Mouse (Mus musculus): ENCODE results near the gene Tcea2. TPM values are rescaled to one million over a fixed set of nuclear protein-coding genes. Genes with fewer than 3 reads are reported as not detected.
A peak's percentile ranks its signal among the peaks of the same experiment; 100 is the strongest.

The Tcea2 gene
- polyA plus RNA-seq, 1 experiment from 2014 or later: 13.5 TPM

DNA sequence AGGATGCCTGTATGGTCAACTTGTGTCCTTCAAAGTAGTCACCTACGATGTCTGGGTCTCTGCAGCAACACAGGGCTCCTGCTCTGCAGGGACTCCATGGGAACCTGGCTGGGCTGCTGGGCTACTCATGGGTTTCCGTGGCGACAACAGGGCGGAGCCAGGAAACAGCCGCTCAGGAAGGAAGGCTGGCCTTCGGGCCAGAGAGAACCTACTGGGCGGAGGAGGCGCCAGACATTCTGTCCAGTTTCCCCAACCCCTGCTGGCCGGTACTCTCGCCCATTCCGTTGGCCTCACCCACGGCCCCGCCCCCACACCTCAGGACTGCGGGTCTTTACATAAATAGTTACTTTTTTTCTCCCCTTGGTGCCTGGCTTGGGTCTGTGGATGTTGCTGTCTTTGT lies 4.7 kb upstream of the Tcea2 start:
- peaks cover 39% of the 10 kb centered on the region for H3K27me3 ChIP-seq
- H3K9me3 ChIP-seq (replicated peaks): no peaks in the 10 kb centered on the region
- H3K27ac ChIP-seq: peak overlapping the region; percentile 76
- WGBS: 2% methylated on average over 14 of the region's 14 CpGs
- H3K4me3 ChIP-seq: peak overlapping the region; percentile 16
- H3K4me1 ChIP-seq (replicated peaks): peaks cover 28% of the 10 kb centered on the region
- 0 out of 2 replicates have a peak overlapping the region, but pooled peaks have one; percentile 34 for H3K9ac ChIP-seq
- H3K4me2 ChIP-seq: peak overlapping the region; percentile 53
- ATAC-seq (replicated peaks; ENCODE audit: insufficient number of reproducible peaks, insufficient read depth, low FRiP score, low read depth): peak; percentile 24; the same call in 1 of the 2 replicates
- no peaks in the 10 kb centered on the region for H3K36me3 ChIP-seq

DNA sequence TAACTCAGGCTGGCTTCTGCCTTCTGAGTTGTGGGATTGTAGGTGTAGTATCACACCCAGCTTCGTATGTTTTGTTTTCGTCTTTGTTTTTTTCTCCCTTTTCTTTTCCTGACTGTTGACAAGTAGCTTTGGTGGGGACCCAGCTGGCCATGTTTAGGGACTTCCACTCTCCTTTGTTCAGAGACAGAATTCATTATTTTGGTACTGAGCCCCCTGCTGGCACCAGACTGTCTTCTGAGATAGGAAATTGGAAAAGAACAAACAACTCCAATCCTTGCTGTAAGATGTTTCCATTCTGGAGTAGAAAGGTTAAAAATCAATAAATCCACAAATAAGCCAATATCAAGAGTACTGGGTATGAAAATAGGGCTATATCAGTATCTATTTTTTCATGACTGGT lies 3.7 kb upstream of the Tcea2 start:
- Histone ChIP-seq H3K27me3 (peaks cover 29% of the 10 kb centered on the region), H3K27ac (peak overlapping the region; percentile 76), H3K9me3 (replicated peaks) (no peaks in the 10 kb centered on the region), H3K4me1 (replicated peaks) (peaks cover 28% of the 10 kb centered on the region), H3K4me2 (no peak overlapping the region), H3K9ac (no peak overlapping the region), H3K36me3 (no peaks in the 10 kb centered on the region), H3K4me3 (no peak overlapping the region)
- no peak for ATAC-seq (replicated peaks; ENCODE audit: insufficient number of reproducible peaks, insufficient read depth, low FRiP score, low read depth)
- 59% methylated on average over 2 of the region's 2 CpGs for WGBS

DNA sequence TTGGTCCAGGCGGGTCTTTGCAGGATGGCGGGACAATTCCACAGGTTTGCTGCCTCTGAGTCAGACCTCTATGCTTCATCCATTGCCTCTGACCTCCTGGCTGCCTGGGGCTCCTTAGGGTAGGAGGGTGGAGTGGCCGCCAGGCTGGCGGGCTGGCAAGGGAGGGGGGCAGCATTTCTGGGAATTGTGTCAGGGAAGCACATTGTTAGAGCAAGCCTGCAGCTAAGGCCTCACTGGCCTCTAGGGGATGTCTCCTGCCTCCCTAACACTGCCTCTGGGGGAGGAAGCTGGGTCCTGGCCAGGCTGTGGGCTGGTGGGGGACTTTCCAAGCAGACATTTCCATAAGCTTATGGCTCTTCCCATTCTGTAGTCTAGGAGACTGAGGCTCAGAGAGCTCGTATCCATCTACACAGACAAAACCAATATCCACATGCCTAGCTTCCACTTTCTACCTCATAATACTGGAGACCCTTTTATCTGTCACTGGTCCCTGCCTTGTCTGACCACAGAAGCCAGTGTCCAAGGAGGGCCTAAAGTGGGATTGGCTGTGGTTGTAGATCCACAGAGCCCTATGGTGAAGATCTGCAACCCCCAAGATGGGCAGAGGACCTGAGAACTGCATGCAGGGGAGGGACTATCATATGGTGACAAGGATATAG lies 2.9 kb upstream of the Tcea2 start:
- ATAC-seq (replicated peaks; ENCODE audit: insufficient number of reproducible peaks, insufficient read depth, low FRiP score, low read depth): no peak
- H3K4me2 ChIP-seq: no peak overlapping the region
- H3K27me3 ChIP-seq: peaks cover 21% of the 10 kb centered on the region
- no peak overlapping the region for H3K9ac ChIP-seq
- no peaks in the 10 kb centered on the region for H3K36me3 ChIP-seq
- no peak overlapping the region for H3K4me3 ChIP-seq
- H3K4me1 ChIP-seq (replicated peaks): peaks cover 24% of the 10 kb centered on the region
- peak overlapping the region; percentile 76 for H3K27ac ChIP-seq
- 57% methylated on average over 5 of the region's 5 CpGs for WGBS
- no peaks in the 10 kb centered on the region for H3K9me3 ChIP-seq (replicated peaks)

DNA sequence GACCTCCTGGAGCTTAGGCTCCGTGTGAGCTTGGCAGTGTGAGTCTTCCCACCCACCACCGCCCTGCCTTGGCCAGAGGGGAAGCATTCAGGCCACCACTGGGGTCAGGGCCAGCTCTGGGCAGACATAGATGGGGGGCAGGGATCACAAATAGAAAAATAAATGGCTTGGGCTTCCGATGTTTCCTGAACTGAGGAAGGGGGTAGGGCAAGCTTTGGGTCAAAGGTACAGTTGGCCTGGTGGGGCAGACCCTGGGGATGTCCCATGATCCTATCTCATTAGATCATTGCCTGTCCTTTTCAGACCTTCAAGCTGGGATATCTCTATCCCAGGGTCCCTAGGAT lies 2.4 kb upstream of the Tcea2 start:
- peaks cover 16% of the 10 kb centered on the region for H3K27me3 ChIP-seq
- no peaks in the 10 kb centered on the region for H3K36me3 ChIP-seq
- no peak overlapping the region for H3K4me3 ChIP-seq
- H3K27ac ChIP-seq: peak overlapping the region; percentile 76
- ATAC-seq (replicated peaks; ENCODE audit: insufficient number of reproducible peaks, insufficient read depth, low FRiP score, low read depth): no peak
- H3K9ac ChIP-seq: no peak overlapping the region
- peaks cover 24% of the 10 kb centered on the region for H3K4me1 ChIP-seq (replicated peaks)
- no peaks in the 10 kb centered on the region for H3K9me3 ChIP-seq (replicated peaks)
- WGBS: 35% methylated on average over 3 of the region's 3 CpGs
- no peak overlapping the region for H3K4me2 ChIP-seq

DNA sequence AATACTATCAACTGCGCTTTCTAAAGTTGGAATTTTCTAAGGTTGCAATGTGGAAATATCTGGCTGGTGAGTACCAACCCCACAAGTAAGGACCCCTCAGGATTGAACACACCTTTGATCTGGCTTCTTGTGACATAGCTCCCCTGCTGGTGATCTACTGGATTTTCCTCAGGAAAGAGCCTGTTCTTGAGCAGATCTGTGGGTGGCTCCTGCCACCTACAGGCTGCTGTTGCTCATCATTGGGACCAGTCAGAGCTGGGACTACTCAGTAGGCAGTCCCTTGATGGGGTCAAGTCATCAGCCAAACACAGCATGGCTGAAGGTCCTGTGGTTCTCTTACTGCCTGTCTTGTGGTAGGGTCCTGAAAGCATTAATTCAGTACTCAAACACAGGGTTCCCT lies 1.3 kb upstream of the Tcea2 start:
- Histone ChIP-seq H3K27ac (no peak overlapping the region), H3K36me3 (no peaks in the 10 kb centered on the region), H3K9me3 (replicated peaks) (no peaks in the 10 kb centered on the region), H3K4me1 (replicated peaks) (peaks cover 24% of the 10 kb centered on the region), H3K4me3 (no peak overlapping the region), H3K27me3 (peaks cover 5% of the 10 kb centered on the region; the same call in 1 of the 2 replicates), H3K9ac (no peak overlapping the region), H3K4me2 (no peak overlapping the region)
- WGBS: 50% methylated on average over 1 of the region's 1 CpGs
- ATAC-seq (replicated peaks; ENCODE audit: insufficient number of reproducible peaks, insufficient read depth, low FRiP score, low read depth): peak; percentile 33

DNA sequence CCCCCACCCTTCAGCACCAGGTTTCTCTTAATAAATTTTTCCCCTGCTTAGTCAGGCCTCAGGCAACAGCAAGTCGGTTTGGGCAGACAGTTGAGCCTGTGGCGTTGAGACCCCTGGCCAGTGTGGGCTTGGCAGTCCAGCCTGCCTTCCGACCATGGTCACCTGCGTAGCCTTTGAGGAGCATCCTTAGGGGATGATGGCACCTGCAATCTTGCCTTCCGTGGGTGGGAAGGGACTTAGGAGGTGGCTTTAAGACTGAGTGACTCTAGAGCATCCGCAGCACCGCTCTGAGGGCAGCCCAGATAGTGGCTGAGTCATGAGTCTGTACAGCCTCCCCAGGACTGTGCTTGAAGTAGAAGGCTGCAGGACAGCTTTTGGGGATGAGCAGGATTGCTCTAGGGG lies 607 bp downstream of the Tcea2 start:
- Histone ChIP-seq H3K4me1 (replicated peaks) (peaks cover 17% of the 10 kb centered on the region), H3K27ac (peak overlapping the region; percentile 59; the same call in 1 of the 2 replicates), H3K4me3 (peak overlapping the region; percentile 81), H3K4me2 (peak overlapping the region; percentile 95), H3K9me3 (replicated peaks) (no peaks in the 10 kb centered on the region), H3K36me3 (no peaks in the 10 kb centered on the region), H3K9ac (peak overlapping the region; percentile 87), H3K27me3 (no peaks in the 10 kb centered on the region)
- ATAC-seq (replicated peaks; ENCODE audit: insufficient number of reproducible peaks, insufficient read depth, low FRiP score, low read depth): peak; percentile 6; the same call in 1 of the 2 replicates
- 13% methylated on average over 7 of the region's 7 CpGs for WGBS

DNA sequence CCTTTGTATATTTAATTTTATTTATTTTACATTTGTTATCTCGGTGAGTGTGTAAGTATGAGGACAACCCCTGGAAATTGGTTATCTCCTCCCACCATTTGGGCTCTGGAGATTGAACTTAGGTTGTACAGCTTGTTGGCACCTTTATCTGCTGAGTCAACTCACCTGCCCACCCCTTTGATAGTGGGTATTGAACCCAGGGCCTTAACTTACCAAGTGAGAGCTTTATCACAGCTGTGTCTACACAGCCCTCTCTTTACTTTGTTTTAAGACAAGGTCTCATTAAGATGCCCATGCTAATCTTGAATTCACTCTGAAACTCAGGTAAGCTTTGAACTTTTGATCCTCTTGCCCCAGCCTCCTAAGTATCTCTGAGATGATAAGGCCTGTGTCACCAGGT lies 1.9 kb downstream of the Tcea2 start:
- H3K9ac ChIP-seq: no peak overlapping the region
- no peaks in the 10 kb centered on the region for H3K27me3 ChIP-seq
- H3K27ac ChIP-seq: no peak overlapping the region
- 91% methylated on average over 1 of the region's 1 CpGs for WGBS
- H3K4me3 ChIP-seq: no peak overlapping the region
- H3K4me2 ChIP-seq: no peak overlapping the region
- H3K36me3 ChIP-seq: no peaks in the 10 kb centered on the region
- H3K9me3 ChIP-seq (replicated peaks): no peaks in the 10 kb centered on the region
- H3K4me1 ChIP-seq (replicated peaks): peaks cover 16% of the 10 kb centered on the region
- ATAC-seq (replicated peaks; ENCODE audit: insufficient number of reproducible peaks, insufficient read depth, low FRiP score, low read depth): no peak

DNA sequence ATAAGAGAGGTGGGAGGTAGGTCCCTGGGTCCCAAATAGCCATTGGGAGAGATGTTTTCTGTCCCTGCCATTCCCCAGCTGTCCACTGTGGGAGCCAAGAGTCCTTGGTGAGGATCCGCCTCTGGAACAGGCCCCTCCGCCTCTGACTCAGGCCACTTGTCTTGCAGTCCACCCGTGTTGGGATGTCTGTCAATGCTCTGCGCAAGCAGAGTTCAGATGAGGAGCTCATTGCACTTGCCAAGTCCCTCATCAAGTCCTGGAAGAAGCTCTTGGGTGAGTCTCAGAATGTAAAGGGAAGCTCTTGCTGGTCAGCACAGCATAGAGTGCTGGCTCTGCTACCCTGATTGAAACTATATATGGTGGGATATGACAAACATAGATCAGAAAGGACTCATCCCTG lies 3.3 kb downstream of the Tcea2 start:
- H3K9me3 ChIP-seq (replicated peaks): no peaks in the 10 kb centered on the region
- H3K9ac ChIP-seq: no peak overlapping the region
- no peak for ATAC-seq (replicated peaks; ENCODE audit: insufficient number of reproducible peaks, insufficient read depth, low FRiP score, low read depth)
- peaks cover 6% of the 10 kb centered on the region; the same call in 1 of the 2 replicates for H3K36me3 ChIP-seq
- H3K4me1 ChIP-seq (replicated peaks): peaks cover 16% of the 10 kb centered on the region
- H3K4me3 ChIP-seq: no peak overlapping the region
- H3K4me2 ChIP-seq: no peak overlapping the region
- H3K27ac ChIP-seq: no peak overlapping the region
- WGBS: 62% methylated on average over 4 of the region's 4 CpGs
- H3K27me3 ChIP-seq: no peaks in the 10 kb centered on the region

DNA sequence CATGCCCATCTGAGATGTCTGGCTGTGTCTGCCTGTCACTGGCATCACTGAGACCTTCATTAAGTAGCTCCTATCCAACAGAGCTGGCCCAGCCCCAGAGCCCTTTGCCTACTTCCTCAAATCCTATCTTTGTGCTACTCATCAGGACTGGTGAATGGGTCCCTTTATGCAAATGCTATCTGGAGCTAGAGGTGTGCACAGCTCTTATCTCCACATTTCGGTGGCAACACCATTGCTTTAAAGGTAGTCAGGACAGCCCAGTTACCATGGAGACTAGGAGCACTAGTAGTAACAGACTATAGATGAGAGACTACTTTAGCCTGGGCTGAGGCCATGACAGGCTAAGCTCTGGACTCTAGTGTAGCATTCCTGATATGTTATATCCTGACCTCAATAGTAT lies 4.6 kb downstream of the Tcea2 start:
- H3K4me1 ChIP-seq (replicated peaks): peaks cover 11% of the 10 kb centered on the region
- no peak overlapping the region for H3K4me3 ChIP-seq
- no peak overlapping the region for H3K9ac ChIP-seq
- no peaks in the 10 kb centered on the region for H3K9me3 ChIP-seq (replicated peaks)
- H3K36me3 ChIP-seq: peaks cover 18% of the 10 kb centered on the region
- ATAC-seq (replicated peaks; ENCODE audit: insufficient number of reproducible peaks, insufficient read depth, low FRiP score, low read depth): no peak
- 57% methylated on average over 1 of the region's 1 CpGs for WGBS
- H3K27me3 ChIP-seq: no peaks in the 10 kb centered on the region
- no peak overlapping the region for H3K27ac ChIP-seq
- no peak overlapping the region for H3K4me2 ChIP-seq

DNA sequence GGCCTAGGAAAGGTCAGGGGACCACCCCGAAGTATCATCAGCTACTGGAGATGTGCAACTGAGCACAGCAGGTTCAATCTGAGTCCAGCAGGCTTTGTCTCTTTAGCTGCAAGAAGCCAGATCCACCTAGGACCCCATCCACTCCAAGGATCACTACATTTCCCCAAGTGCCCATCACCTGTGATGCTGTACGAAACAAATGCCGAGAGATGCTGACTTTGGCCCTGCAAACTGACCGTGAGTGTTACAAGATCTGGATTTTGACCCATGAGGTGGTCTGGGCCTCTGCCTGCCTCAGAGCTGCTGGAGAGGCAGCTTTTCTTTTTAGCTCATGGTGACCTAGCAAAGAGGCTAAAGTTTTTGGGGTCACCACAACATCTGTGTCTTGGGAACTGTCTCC lies 5.6 kb downstream of the Tcea2 start:
- H3K27ac ChIP-seq: no peak overlapping the region
- no peaks in the 10 kb centered on the region for H3K9me3 ChIP-seq (replicated peaks)
- ATAC-seq (replicated peaks; ENCODE audit: insufficient number of reproducible peaks, insufficient read depth, low FRiP score, low read depth): no peak
- 87% methylated on average over 4 of the region's 4 CpGs for WGBS
- H3K9ac ChIP-seq: no peak overlapping the region
- peaks cover 10% of the 10 kb centered on the region for H3K4me1 ChIP-seq (replicated peaks)
- H3K4me3 ChIP-seq: no peak overlapping the region
- H3K4me2 ChIP-seq: no peak overlapping the region
- no peaks in the 10 kb centered on the region for H3K27me3 ChIP-seq
- H3K36me3 ChIP-seq: peaks cover 18% of the 10 kb centered on the region

DNA sequence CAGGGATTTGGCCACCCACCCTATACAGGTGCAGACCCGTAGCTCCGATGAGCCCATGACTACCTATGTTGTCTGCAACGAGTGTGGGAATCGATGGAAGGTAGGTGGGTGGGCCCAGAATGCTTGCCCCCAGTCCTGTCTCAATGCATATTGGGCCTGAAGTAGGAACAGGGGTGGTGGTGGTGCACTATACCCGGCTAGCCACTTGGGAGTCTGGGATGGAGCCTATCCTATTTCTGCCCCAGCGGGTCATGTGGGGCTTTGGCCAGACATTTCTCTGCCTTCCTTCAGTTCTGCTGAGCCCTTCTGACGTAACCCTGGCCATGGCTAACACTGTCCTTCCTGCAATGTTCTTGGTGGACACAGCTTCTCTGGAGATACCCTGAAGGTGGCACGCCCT lies 7.5 kb downstream of the Tcea2 start:
- H3K4me1 ChIP-seq (replicated peaks): peaks cover 5% of the 10 kb centered on the region; the same call in 1 of the 2 replicates
- H3K27ac ChIP-seq: no peak overlapping the region
- H3K9me3 ChIP-seq (replicated peaks): no peaks in the 10 kb centered on the region
- H3K27me3 ChIP-seq: no peaks in the 10 kb centered on the region
- no peak overlapping the region for H3K4me3 ChIP-seq
- peaks cover 18% of the 10 kb centered on the region for H3K36me3 ChIP-seq
- no peak overlapping the region for H3K9ac ChIP-seq
- H3K4me2 ChIP-seq: no peak overlapping the region
- no peak for ATAC-seq (replicated peaks; ENCODE audit: insufficient number of reproducible peaks, insufficient read depth, low FRiP score, low read depth)
- WGBS: 87% methylated on average over 8 of the region's 8 CpGs

DNA sequence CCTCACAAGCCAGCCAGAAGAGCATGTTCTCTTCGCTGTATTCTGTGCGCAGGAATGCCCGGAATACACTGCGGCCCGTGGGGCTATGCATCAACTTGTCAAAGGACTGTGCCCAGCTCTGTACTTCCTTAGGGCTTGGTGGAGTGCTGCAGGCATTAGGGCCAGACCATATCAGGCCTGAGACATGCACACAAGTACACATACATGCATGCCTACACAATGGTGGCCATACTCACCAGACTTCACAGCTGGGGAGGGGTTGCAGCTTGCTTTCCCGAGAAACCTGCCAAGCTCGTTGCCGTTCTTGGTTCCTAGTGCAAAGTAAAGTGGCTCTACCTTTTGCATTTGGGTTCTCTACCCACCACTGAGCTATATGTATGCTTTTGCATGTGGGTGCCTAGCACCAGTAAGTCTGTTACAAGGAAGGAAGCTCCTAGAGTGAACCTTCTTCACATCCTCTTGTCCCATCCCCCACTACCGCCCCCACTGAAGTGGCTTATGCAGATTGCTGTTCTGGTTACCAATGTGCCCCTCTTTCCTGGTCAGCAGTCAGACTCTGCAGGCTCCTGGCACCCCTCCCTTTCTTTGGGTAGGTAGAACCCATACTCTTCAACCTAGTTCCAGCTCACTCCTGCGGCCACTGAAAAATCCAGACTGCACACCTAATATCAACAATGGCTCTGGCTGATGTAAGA lies 9.5 kb downstream of the Tcea2 start:
- peaks cover 18% of the 10 kb centered on the region for H3K36me3 ChIP-seq
- H3K4me3 ChIP-seq: no peak overlapping the region
- H3K27me3 ChIP-seq: no peaks in the 10 kb centered on the region
- H3K4me1 ChIP-seq (replicated peaks): peaks cover 15% of the 10 kb centered on the region
- ATAC-seq (replicated peaks; ENCODE audit: insufficient number of reproducible peaks, insufficient read depth, low FRiP score, low read depth): no peak
- H3K9ac ChIP-seq: no peak overlapping the region
- no peak overlapping the region for H3K27ac ChIP-seq
- H3K4me2 ChIP-seq: no peak overlapping the region
- WGBS: 86% methylated on average over 10 of the region's 10 CpGs
- H3K9me3 ChIP-seq (replicated peaks): no peaks in the 10 kb centered on the region

Data from heart, embryonic 15.5 days (tissue).